Mouse (Mus musculus) cerebellum, adult 2 months (tissue): ENCODE results near the gene 5730522E02Rik. TPM values are rescaled to one million over a fixed set of nuclear protein-coding genes. Genes with fewer than 3 reads are reported as not detected.

Experiments
- DNase-seq, 2 experiments: peaks; one replicate each; pipeline ENCODE4 v3.0.0; 2021
- H3K27ac ChIP-seq: fragments of 200-500 bp; 2 replicates; pipeline ENCODE4 v1.5.1; 2012; ENCODE audit warnings: low read length, control low read depth, inconsistent platforms; ENCODE audit not compliant: insufficient read depth
- H3K27me3 ChIP-seq: fragments of 200-500 bp; 2 replicates; pipeline ENCODE4 v1.6.1; 2012; ENCODE audit warnings: inconsistent platforms, mild to moderate bottlenecking, low read length, moderate library complexity; ENCODE audit not compliant: control insufficient read depth, insufficient read depth
- H3K4me1 ChIP-seq: fragments of 200-500 bp; 2 replicates; pipeline ENCODE4 v1.6.1; 2011; ENCODE audit warnings: low read length; ENCODE audit not compliant: control insufficient read depth, insufficient read depth
- H3K4me3 ChIP-seq: fragments of 200-500 bp; replicated peaks from 2 replicates; pipeline ENCODE3; 2011; ENCODE audit warnings: mild to moderate bottlenecking, low read depth, low read length, control low read depth; ENCODE audit not compliant: insufficient read depth
- CTCF ChIP-seq: fragments of 200-500 bp; IDR thresholded peaks from 2 replicates; pipeline ENCODE4 v1.5.1; 2011; ENCODE audit warnings: low read depth, mild to moderate bottlenecking, control low read depth, low read length, moderate library complexity, borderline replicate concordance; ENCODE audit not compliant: insufficient read depth
- POLR2A ChIP-seq: fragments of 200-500 bp; IDR thresholded peaks from 2 replicates; pipeline ENCODE4 v1.6.1; 2011; ENCODE audit warnings: low read length, control low read depth, borderline replicate concordance; ENCODE audit not compliant: insufficient read depth
- WGBS: fragments of 180-500 bp; shearing (Covaris S2); methylation state at CpG from one replicate; pipeline ENCODE4 v1.1.7; 2018; 5-methylcytosine and 5-hydroxymethylcytosine counted together
- polyA plus RNA-seq: library from polyadenylated mRNA; depleted of rRNA; stranded (reverse); fragments of >200 nt; gene quantifications from 2 replicates; pipeline ENCODE4 v1.2.3, GENCODE M21; 2012

Gene 5730522E02Rik
- polyA plus RNA-seq, 1 experiment: 1.4 TPM

GRCm38 (mm10) chr11:25848824-25849644 is 361.5 kb downstream of the 5730522E02Rik start:
- TF ChIP-seq POLR2A (no peak), CTCF (no peak)

GRCm38 (mm10) chr11:25838451-25838850 is 372.1 kb downstream of the 5730522E02Rik start:
- 35% methylated on average over 1 of the region's 1 CpGs for WGBS
- Histone ChIP-seq H3K4me1 (no peaks in the 10 kb centered on the region; the same call in 1 of the 2 replicates), H3K4me3 (no peak overlapping the region), H3K27ac (no peak overlapping the region), H3K27me3 (no peaks in the 10 kb centered on the region)
- no peak for DNase-seq
- no peak for TF ChIP-seq POLR2A
- no peak for TF ChIP-seq CTCF

More at GRCm38 (mm10) chr11:25848824-25849644, 361.5 kb downstream of the 5730522E02Rik start:
- WGBS: 76% methylated on average over 14 of the region's 14 CpGs
- H3K27me3 ChIP-seq: no peaks in the 10 kb centered on the region
- no peak overlapping the region for H3K4me3 ChIP-seq
- no peak overlapping the region for H3K27ac ChIP-seq
- H3K4me1 ChIP-seq: no peaks in the 10 kb centered on the region
- no peak for DNase-seq

GRCm38 (mm10) chr11:25819789-25820188 is 390.8 kb downstream of the 5730522E02Rik start:
- TF ChIP-seq POLR2A (no peak), CTCF (no peak)
- Histone ChIP-seq H3K27me3 (no peaks in the 10 kb centered on the region), H3K4me1 (no peaks in the 10 kb centered on the region), H3K4me3 (no peak overlapping the region), H3K27ac (no peak overlapping the region)
- DNase-seq: no peak

GRCm38 (mm10) chr11:25813446-25813845 is 397.1 kb downstream of the 5730522E02Rik start:
- 73% methylated on average over 2 of the region's 2 CpGs for WGBS
- DNase-seq: no peak
- H3K4me1 ChIP-seq: no peaks in the 10 kb centered on the region

GRCm38 (mm10) chr11:25787691-25788090 is 422.9 kb downstream of the 5730522E02Rik start:
- Histone ChIP-seq H3K27ac (no peak overlapping the region), H3K27me3 (no peaks in the 10 kb centered on the region), H3K4me3 (no peak overlapping the region), H3K4me1 (no peaks in the 10 kb centered on the region)
- 93% methylated on average over 1 of the region's 1 CpGs for WGBS
- DNase-seq: no peak
- TF ChIP-seq CTCF: no peak
- no peak for TF ChIP-seq POLR2A

More at GRCm38 (mm10) chr11:25813446-25813845, 397.1 kb downstream of the 5730522E02Rik start:
- Histone ChIP-seq H3K4me3 (no peak overlapping the region), H3K27me3 (no peaks in the 10 kb centered on the region), H3K27ac (no peak overlapping the region)
- no peak for TF ChIP-seq CTCF
- TF ChIP-seq POLR2A: no peak

GRCm38 (mm10) chr11:25772231-25772630 is 438.3 kb downstream of the 5730522E02Rik start:
- Histone ChIP-seq H3K27me3 (no peaks in the 10 kb centered on the region), H3K27ac (no peak overlapping the region), H3K4me1 (no peaks in the 10 kb centered on the region), H3K4me3 (no peak overlapping the region)
- no peak for DNase-seq
- TF ChIP-seq CTCF (no peak), POLR2A (no peak)
- WGBS: 82% methylated on average over 1 of the region's 1 CpGs

- DNase-seq: no peak
- TF ChIP-seq CTCF (no peak), POLR2A (no peak)
- Histone ChIP-seq H3K27ac (no peak overlapping the region), H3K27me3 (no peaks in the 10 kb centered on the region), H3K4me3 (no peak overlapping the region), H3K4me1 (no peaks in the 10 kb centered on the region)
- WGBS: 43% methylated on average over 3 of the region's 3 CpGs
These were observed 439.5 kb downstream of the 5730522E02Rik start for GRCm38 (mm10) chr11:25770991-25771568.

- TF ChIP-seq POLR2A (no peak), CTCF (no peak)
- H3K4me3 ChIP-seq: no peak overlapping the region
- no peaks in the 10 kb centered on the region for H3K27me3 ChIP-seq
- 36% methylated on average over 5 of the region's 5 CpGs for WGBS
- H3K4me1 ChIP-seq: no peaks in the 10 kb centered on the region
- H3K27ac ChIP-seq: no peak overlapping the region
- no peak for DNase-seq
These were observed 442.8 kb downstream of the 5730522E02Rik start for GRCm38 (mm10) chr11:25767584-25768333.
